Mouse (Mus musculus) intestine, embryonic 16.5 days (tissue): Measurements from ENCODE around the gene Atp8b5. TPM values are rescaled to one million over a fixed set of nuclear protein-coding genes. Genes with fewer than 3 reads are reported as not detected.

Source experiments
- ATAC-seq: fragments of 200-750 bp; cut with Nextera tagmentation; 2 replicates; pipeline ENCODE4 v1.8.0; 2017; ENCODE audit warnings: moderate TSS enrichment, moderate library complexity
- H3K27ac ChIP-seq: fragments of 300-500 bp; sonication (generic); 2 replicates; pipeline ENCODE4 v1.5.1; 2014; ENCODE audit warnings: mild to moderate bottlenecking, low read length
- H3K27me3 ChIP-seq: fragments of 300-500 bp; sonication (generic); replicated peaks from 2 replicates; pipeline ENCODE4 v1.6.1; 2014; ENCODE audit warnings: low read length, control low read depth, mixed read lengths; ENCODE audit not compliant: control insufficient read depth, insufficient read depth
- H3K36me3 ChIP-seq: fragments of 300-500 bp; sonication (generic); 2 replicates; pipeline ENCODE4 v1.6.1; 2014; ENCODE audit warnings: low read length, control low read depth; ENCODE audit not compliant: control insufficient read depth, insufficient read depth
- H3K4me1 ChIP-seq: fragments of 300-500 bp; sonication (generic); 2 replicates; pipeline ENCODE4 v1.6.1; 2014; ENCODE audit warnings: low read length, control low read depth, mixed read lengths; ENCODE audit not compliant: control insufficient read depth, insufficient read depth
- H3K4me2 ChIP-seq: fragments of 300-500 bp; sonication (generic); 2 replicates; pipeline ENCODE4 v1.6.1; 2014; ENCODE audit warnings: low read depth, low read length, control low read depth
- H3K4me3 ChIP-seq: fragments of 300-500 bp; sonication (generic); 2 replicates; pipeline ENCODE4 v1.5.1; 2014; ENCODE audit warnings: mild to moderate bottlenecking, low read length
- H3K9ac ChIP-seq: fragments of 300-500 bp; sonication (generic); 2 replicates; pipeline ENCODE4 v1.6.1; 2014; ENCODE audit warnings: low read depth, low read length
- H3K9me3 ChIP-seq: fragments of 300-500 bp; sonication (generic); 2 replicates; pipeline ENCODE4 v1.6.1; 2016; ENCODE audit warnings: low read length, control low read depth; ENCODE audit not compliant: control insufficient read depth
- WGBS: fragments of 180-500 bp; shearing (Covaris S2); extraction: QIAGEN DNeasy Blood & Tissue Kit; methylation state at CpG from one replicate; pipeline ENCODE4 v1.1.7; 2014; 5-methylcytosine and 5-hydroxymethylcytosine counted together
- polyA plus RNA-seq: library from polyadenylated mRNA; unstranded; fragments of >200 nt; fragmentation: Nextera tagmentation; extraction: Ambion mirVana; gene quantifications from 2 replicates; pipeline ENCODE4 v1.2.1, GENCODE M21; 2015

Gene Atp8b5
- polyA plus RNA-seq, 1 experiment from 2014 or later, result 1.2 TPM

- H3K9ac ChIP-seq, result no peak overlapping the region
- ATAC-seq, result no peak
- H3K27ac ChIP-seq, result no peak overlapping the region
- WGBS, result 64% methylated on average over 11 of the region's 11 CpGs
- H3K4me3 ChIP-seq, result no peak overlapping the region
- peaks cover 4% of the 10 kb centered on the region; the same call in 1 of the 2 replicates for H3K4me1 ChIP-seq
- no peak overlapping the region for H3K4me2 ChIP-seq
- no peaks in the 10 kb centered on the region for H3K9me3 ChIP-seq
- H3K36me3 ChIP-seq, result no peaks in the 10 kb centered on the region
- H3K27me3 ChIP-seq, result no peaks in the 10 kb centered on the region
Observed at GRCm38 (mm10) chr4:43371406-43371805, 104.4 kb downstream of the Atp8b5 start.

- H3K27ac ChIP-seq, result peak overlapping the region; percentile 14; the same call in 1 of the 2 replicates
- ATAC-seq, result peak; percentile 77
- H3K9ac ChIP-seq, result no peak overlapping the region
- H3K4me3 ChIP-seq, result no peak overlapping the region
- H3K36me3 ChIP-seq, result no peaks in the 10 kb centered on the region
- H3K4me1 ChIP-seq, result peaks cover 4% of the 10 kb centered on the region; the same call in 1 of the 2 replicates
- no peaks in the 10 kb centered on the region for H3K27me3 ChIP-seq
- 53% methylated on average over 4 of the region's 4 CpGs for WGBS
- H3K9me3 ChIP-seq, result no peaks in the 10 kb centered on the region
- no peak overlapping the region for H3K4me2 ChIP-seq
Observed at GRCm38 (mm10) chr4:43372155-43372554, 105.2 kb downstream of the Atp8b5 start.

DNA sequence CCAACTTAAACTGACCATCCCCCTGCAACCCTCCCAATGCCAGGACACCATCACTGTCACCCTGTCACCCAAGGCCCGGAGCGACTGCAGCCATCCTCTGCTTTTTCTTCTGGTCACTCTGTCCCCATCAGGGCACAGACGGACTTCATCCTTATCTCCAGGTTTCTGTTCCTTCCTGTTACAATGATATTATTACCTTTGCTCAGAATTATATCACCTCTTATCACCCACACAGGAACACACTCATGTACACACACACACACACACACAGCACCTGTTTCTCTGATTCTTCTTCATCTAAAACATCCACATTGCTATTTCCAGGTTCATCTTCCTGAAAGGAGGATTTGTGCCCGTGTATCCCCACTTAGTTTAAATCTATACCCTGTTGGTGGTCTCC, 107.3 kb downstream of the Atp8b5 start:
- no peaks in the 10 kb centered on the region for H3K27me3 ChIP-seq
- WGBS, result 76% methylated on average over 4 of the region's 4 CpGs
- H3K4me3 ChIP-seq, result no peak overlapping the region
- no peaks in the 10 kb centered on the region for H3K9me3 ChIP-seq
- H3K9ac ChIP-seq, result no peak overlapping the region
- no peak overlapping the region for H3K27ac ChIP-seq
- no peaks in the 10 kb centered on the region for H3K36me3 ChIP-seq
- H3K4me1 ChIP-seq, result peaks cover 4% of the 10 kb centered on the region; the same call in 1 of the 2 replicates
- no peak overlapping the region for H3K4me2 ChIP-seq
- no peak for ATAC-seq

- no peak for ATAC-seq
- H3K36me3 ChIP-seq, result no peaks in the 10 kb centered on the region
- 81% methylated on average over 6 of the region's 6 CpGs for WGBS
- no peak overlapping the region for H3K4me3 ChIP-seq
- no peak overlapping the region for H3K4me2 ChIP-seq
- H3K27me3 ChIP-seq, result no peaks in the 10 kb centered on the region
- H3K27ac ChIP-seq, result peak overlapping the region; percentile 48; the same call in 1 of the 2 replicates
- H3K9me3 ChIP-seq, result no peaks in the 10 kb centered on the region
- H3K9ac ChIP-seq, result no peak overlapping the region
- H3K4me1 ChIP-seq, result peaks cover 19% of the 10 kb centered on the region
Observed at GRCm38 (mm10) chr4:43379601-43380000, 112.6 kb downstream of the Atp8b5 start.

GRCm38 (mm10) chr4:43380951-43381350, 114.0 kb downstream of the Atp8b5 start:
- Histone ChIP-seq H3K27ac (peak overlapping the region; percentile 84), H3K4me3 (peak overlapping the region; percentile 77), H3K9ac (peak overlapping the region; percentile 92), H3K9me3 (no peaks in the 10 kb centered on the region), H3K4me2 (peak overlapping the region; percentile 81), H3K27me3 (no peaks in the 10 kb centered on the region), H3K36me3 (no peaks in the 10 kb centered on the region), H3K4me1 (peaks cover 19% of the 10 kb centered on the region)
- WGBS, result 34% methylated on average over 10 of the region's 10 CpGs
- peak; percentile 3; the same call in 1 of the 2 replicates for ATAC-seq

DNA sequence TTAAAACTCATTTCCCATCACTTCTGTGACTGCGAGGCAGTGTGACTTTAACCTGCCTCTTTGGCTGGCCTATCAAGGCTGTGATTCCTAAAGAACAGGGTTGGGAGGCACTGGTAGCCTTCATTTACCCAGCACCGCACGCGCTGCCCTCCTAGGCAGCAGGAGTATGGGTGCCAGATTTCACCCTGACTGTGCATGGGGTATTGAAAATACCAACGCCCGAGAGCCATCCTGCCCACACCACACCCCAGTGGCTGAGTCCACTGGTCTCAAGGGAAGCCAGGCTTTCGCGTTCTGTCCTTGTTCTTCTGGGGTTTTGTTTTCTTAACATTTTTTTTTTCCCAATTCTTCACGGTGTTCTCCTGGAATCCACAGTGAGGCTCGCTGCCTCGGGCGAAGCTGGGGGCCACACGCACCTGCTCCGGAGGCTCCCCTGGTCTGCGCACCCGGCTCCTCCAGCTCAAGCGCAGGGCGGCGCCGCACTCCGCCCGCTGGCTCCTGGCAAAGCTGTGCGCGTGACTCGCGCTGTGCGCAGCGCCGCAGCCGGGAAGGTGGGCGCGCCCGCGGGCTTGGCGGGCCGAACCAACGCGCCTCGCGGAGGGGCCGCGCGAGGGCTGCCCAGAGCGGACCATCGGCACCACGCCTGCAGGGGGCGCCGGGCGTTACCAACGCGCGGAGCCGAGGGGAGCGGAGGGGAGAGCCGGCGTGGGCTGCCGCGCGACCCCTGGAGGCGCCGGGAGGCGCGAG, 114.6 kb downstream of the Atp8b5 start, which contains the start of gene Rusc2:
TSS of gene Rusc2 (plus strand) at position 572 of the 747 bp plus-strand sequence.
- Histone ChIP-seq H3K4me3 (peak within 1 kb of the TSS; percentile 77), H3K27me3 (no peaks in the 10 kb centered on the region), H3K4me2 (peak within 1 kb of the TSS; percentile 81), H3K9me3 (no peaks in the 10 kb centered on the region), H3K27ac (peak within 1 kb of the TSS; percentile 84), H3K9ac (peak within 1 kb of the TSS; percentile 92), H3K36me3 (no peaks in the 10 kb centered on the region), H3K4me1 (peaks cover 22% of the 10 kb centered on the region)
- WGBS, result under 1% methylated on average over 62 of the region's 63 CpGs
- peak; percentile 93 for ATAC-seq

- Histone ChIP-seq H3K36me3 (no peaks in the 10 kb centered on the region), H3K4me1 (peaks cover 26% of the 10 kb centered on the region), H3K9ac (peak overlapping the region; percentile 92), H3K27ac (peak overlapping the region; percentile 84), H3K4me2 (peak overlapping the region; percentile 81), H3K4me3 (peak overlapping the region; percentile 77), H3K27me3 (no peaks in the 10 kb centered on the region), H3K9me3 (no peaks in the 10 kb centered on the region)
- ATAC-seq, result peak; percentile 63
- 4% methylated on average over 30 of the region's 33 CpGs for WGBS
Observed at GRCm38 (mm10) chr4:43382155-43383020, 115.4 kb downstream of the Atp8b5 start.

DNA sequence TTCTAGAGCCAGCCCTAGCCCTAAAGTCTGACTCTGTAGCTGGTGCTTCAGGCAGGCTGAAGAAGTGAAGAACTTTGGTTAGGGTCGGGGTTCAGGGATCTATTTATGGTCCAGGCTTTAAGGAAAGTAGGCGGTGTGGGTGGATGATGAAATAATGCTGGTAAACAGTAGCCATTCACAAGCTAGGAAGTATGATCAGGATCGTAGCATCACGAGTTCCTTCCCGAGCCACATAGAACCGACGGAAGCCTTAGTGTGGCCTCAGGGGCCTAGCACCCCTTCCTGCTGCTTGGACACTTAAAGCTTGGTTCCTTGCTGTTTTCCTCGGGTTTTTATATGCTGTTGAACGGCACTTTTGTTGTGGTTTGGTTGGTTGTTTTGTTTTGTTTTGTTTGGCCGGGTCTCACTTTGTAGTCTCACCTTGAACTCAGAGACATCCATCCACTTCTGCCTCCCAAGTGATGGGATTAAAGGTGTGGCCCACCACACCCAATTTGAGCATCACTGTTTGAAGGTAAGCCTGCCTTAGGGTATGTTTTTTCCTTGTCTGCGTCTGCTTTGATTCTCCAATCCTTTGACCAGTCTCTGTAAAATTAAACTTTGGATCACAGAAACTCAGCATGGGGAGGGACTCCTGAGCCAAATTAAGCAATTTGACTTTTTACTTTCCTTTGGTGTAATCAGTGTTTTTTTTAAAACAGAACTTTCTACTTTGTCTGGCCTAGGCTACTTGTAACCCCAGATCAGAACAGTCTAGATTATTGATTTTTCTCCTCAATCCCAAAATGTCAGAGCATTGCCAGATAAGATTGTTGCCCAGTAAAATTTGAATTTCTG, 116.5 kb downstream of the Atp8b5 start:
- Histone ChIP-seq H3K4me3 (peak overlapping the region; percentile 27), H3K27me3 (no peaks in the 10 kb centered on the region), H3K27ac (peak overlapping the region; percentile 34), H3K9me3 (no peaks in the 10 kb centered on the region), H3K36me3 (no peaks in the 10 kb centered on the region), H3K4me2 (peak overlapping the region; percentile 81), H3K9ac (peak overlapping the region; percentile 49), H3K4me1 (peaks cover 26% of the 10 kb centered on the region)
- 64% methylated on average over 11 of the region's 11 CpGs for WGBS
- ATAC-seq, result peak; percentile 12
